Mouse (Mus musculus): ENCODE results near the gene Acss2.
"Not testable (repeated sequence)": the region's sequence is repeated elsewhere in the genome, so short reads cannot be mapped to it uniquely, and the experiment has no call there.

The Acss2 gene

GRCm38 (mm10) chr2:155591676-155592075 is 73.9 kb downstream of the Acss2 start:
- DNase-seq = peak; percentile 17

DNA sequence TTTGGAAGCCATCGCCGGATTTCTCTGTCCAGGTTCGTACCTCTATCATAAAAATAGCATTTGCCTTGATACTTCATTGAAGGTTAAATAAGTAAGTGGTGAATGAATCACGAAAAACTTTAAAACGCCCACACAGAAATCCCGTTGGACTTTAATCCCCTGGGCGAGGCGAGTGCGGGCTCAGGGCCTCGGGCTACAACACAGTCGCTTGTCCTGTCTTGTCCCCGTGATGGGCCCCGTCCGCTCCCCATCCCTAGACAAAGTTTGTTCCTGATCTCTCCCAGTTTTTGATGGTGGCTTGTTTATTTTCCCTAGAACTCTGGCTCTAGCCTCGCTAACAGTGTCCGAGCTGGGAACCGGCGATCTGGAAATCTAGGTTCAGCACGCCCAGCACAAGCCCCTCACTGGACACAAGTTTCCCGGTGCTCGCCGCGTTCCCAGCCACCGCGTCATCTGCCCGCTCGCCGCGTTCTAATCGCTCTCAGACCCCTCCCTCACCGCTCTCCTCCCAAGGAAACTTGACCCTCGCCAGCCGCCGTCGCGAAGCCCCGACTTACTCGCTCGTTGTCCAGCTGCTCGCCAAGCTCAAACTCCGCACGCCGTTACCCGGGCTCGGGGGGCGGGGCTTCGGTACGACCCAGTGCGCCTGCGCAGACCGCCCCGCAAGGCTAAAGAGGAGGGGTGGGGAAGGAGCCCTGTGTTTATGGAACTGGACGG is 74.5 kb downstream of the Acss2 start, which contains the start of gene Gss:
TSS of gene Gss (minus strand) at position 674 of the 717 bp plus-strand sequence.
- peak; percentile 99 for DNase-seq

- no peak for DNase-seq
Observed at GRCm38 (mm10) chr2:155592854-155593283, 75.1 kb downstream of the Acss2 start.

GRCm38 (mm10) chr2:155595516-155595915 is 77.8 kb downstream of the Acss2 start:
- DNase-seq = peak; percentile 62

GRCm38 (mm10) chr2:155603707-155604106 is 86.0 kb downstream of the Acss2 start:
- DNase-seq = no peak

GRCm38 (mm10) chr2:155604560-155605235 is 87.0 kb downstream of the Acss2 start:
- DNase-seq = no peak

GRCm38 (mm10) chr2:155605236-155605589 is 87.5 kb downstream of the Acss2 start:
- not testable (repeated sequence) for DNase-seq

DNA sequence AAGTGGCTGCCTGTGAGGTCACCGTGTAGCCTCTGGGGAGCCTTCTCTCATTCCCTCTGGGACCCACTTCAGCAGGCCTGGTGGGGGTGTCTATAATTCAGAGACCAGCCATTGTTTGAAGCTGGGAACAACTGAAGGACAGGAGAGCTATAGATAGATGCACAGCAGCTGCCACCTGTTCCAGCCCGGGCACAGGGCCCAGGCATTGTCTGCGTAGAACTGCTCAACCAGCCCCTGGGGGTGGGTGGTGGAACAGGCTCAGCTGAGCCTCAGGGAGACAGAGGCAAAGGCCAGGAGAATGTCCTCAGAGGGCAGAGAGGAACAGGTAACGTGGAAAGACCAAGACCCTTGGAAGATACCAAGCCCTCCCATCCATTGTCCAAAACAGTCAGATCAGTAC is 88.6 kb downstream of the Acss2 start:
- no peak for DNase-seq

DNA sequence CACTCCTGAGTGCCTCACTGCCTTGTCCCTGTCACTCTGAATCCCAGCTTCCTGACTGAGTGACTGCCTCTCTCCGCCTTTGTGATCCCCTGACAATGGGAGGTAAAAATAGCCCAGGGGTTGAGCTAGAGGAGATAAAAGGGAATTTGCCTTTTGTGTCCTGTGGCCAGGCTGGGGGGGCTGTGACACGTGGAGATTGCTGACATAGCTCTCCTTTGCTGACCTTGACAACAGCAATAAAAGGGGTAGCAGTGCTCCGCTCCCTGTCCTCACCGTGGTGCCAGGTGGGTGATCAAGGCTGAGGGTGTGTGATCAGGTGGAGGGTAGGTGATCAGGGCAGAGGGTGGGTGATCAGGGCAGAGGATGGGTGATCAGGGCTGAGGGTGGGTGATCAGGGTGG is 93.2 kb downstream of the Acss2 start, which contains the start of gene Myh7b:
TSS of gene Myh7b (plus strand) at position 235 of the 400 bp plus-strand sequence.
- DNase-seq = no peak

GRCm38 (mm10) chr2:155611834-155612550 is 94.2 kb downstream of the Acss2 start:
- no peak for DNase-seq

DNA sequence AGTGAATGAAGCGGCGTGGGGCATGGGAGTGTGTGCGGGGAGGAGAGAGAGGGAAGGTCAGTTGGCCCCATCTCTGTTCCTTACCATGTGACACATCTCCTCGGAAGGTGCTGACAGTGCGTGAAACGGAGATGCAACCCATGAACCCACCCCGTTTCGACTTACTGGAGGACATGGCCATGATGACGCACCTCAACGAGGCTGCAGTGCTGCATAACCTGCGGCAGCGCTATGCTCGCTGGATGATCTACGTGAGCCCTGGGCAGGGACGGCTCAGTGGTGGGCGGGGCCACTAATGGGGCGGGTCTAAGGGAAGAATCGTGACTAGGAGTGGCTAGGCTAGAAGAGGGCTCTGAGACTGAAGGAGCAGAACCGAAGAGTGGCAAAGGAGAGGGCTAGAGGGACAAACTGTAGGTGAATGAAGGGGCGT is 95.6 kb downstream of the Acss2 start:
- peak; percentile 85 for DNase-seq

GRCm38 (mm10) chr2:155613953-155614352 is 96.2 kb downstream of the Acss2 start:
- DNase-seq = no peak

DNA sequence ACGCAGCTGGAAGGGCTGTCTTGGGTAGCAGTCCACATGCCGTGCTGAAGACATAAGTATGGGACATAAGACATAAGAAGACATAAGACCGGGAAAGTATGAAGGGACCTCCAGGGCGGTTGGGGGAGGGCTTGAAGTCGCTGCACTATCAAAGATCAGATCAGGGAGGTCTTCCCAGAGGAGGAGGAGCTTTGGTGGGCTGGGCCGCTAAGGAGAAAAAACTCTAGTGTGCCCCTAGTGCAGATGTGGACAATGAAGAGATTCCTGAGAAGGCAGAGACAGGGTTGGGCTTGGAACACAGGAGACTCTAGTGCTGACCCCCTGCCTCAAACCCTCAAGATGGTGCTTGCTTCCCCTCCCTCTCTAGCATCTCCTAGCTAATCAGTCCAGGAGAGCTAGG is 99.2 kb downstream of the Acss2 start:
- no peak for DNase-seq

- peak; percentile 91 for DNase-seq
Observed at GRCm38 (mm10) chr2:155619817-155620216, 102.1 kb downstream of the Acss2 start.

DNA sequence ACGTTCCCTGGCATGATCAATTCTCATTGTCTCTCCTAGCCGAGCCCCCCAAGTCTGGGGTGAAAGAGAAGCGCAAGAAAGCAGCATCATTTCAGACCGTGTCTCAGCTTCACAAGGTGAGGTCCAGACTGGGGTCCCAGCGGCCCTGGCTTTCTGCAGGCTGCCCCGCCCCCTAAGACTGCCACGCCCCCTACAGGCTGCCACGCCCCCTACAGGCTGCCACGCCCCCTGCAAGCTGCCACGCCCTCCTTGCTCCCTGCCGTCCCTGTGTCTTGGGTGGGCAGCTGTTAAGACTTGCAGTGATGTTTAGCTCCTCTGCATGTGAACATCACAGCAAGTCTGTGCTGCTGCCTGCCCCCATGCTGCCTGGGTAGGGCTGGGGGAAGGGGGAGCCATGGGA is 104.9 kb downstream of the Acss2 start:
- DNase-seq = no peak

DNA sequence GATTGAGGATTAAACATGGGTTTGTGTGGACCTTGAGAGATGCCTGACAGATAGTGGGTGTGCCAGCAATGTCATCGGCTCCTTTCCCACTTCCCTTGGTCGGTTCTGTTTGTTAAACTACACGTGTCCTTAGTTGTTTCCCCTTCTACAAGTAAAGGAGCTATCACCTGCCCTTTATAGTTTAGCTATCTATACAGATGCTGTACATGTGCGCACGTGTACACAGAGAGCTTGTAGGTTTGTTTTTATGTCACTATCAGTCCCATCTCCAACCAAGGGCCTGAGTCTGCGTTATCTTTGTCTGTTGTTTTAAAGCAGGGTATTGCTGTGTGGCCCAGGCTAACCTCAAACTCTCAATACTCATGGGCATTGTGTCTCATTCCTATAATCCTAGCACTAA is 106.2 kb downstream of the Acss2 start:
- DNase-seq = no peak

GRCm38 (mm10) chr2:155624730-155625129 is 107.0 kb downstream of the Acss2 start:
- DNase-seq = no peak

GRCm38 (mm10) chr2:155626277-155626676 is 108.5 kb downstream of the Acss2 start:
- no peak for DNase-seq

GRCm38 (mm10) chr2:155627030-155627738 is 109.4 kb downstream of the Acss2 start:
- peak; percentile 79 for DNase-seq

DNA sequence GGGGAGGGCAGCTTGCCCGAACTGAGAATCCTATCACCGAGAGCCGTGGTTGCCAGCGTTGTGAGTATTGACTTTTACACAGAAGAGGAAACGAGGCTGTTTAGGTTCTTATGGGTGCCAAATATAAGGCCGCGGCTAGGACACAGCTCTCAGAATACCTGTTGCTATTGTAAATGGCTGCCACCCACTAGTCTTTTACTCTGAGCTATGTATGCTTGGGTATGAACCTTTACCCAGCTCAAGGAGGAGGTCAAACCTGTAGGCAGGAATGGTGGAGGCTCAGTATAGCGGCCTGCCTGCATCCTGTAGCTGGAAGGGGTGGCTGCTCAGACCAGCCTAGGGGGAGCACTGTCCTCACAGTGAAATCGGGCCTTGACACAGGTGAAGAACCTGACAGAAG is 110.4 kb downstream of the Acss2 start:
- no peak for DNase-seq

- DNase-seq = no peak
Observed at GRCm38 (mm10) chr2:155628519-155628918, 110.8 kb downstream of the Acss2 start.

DNA sequence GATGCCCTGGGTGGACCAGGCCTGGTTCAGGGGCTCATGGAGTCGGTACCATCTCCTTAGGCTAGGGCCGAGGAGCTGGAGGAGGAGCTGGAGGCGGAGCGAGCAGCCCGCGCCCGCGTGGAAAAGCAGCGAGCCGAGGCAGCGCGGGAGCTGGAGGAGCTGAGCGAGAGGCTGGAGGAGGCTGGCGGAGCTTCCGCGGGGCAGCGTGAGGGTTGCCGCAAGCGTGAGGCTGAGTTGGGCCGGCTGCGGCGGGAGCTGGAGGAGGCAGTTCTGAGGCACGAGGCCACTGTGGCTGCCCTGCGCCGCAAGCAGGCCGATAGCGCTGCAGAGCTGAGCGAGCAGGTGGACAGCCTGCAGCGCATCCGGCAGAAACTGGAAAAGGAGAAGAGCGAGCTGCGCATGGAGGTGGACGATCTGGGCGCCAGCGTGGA is 111.5 kb downstream of the Acss2 start:
- DNase-seq = no peak

DNA sequence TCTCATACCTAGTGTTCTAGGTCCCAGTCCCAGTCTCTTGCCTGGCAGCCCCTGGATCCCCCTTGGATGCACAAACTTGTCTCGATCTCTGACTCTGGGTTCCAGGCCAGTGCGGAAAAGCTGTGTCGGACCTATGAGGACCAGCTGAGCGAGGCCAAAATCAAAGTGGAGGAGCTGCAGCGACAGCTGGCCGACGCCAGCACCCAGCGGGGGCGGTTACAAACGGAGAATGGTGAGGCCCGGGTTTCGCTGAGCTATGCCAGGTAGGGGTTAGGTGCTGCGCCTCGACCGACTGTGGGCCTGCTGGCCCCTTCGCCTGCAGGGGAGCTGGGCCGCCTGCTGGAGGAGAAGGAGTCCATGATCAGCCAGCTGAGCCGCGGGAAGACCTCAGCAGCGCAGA is 112.4 kb downstream of the Acss2 start:
- DNase-seq = no peak
